Mouse (Mus musculus) layer of hippocampus, postnatal 25 days (tissue): ENCODE measurements at regions not wholly inside any gene's neighbourhood (a gene's known extent, or its start where the extent isn't known, plus 50 kb on each side); places are given as distances from the start of the nearest gene placed in this dataset.

Experiments used
- DNase-seq, 2 experiments: peaks; one replicate each; pipeline ENCODE4 v3.0.0; 2022; ENCODE audit warnings: mixed read lengths in 2 of 2, low spot score in 1 of 2; ENCODE audit errors: extremely low spot score in 1 of 2

DNA sequence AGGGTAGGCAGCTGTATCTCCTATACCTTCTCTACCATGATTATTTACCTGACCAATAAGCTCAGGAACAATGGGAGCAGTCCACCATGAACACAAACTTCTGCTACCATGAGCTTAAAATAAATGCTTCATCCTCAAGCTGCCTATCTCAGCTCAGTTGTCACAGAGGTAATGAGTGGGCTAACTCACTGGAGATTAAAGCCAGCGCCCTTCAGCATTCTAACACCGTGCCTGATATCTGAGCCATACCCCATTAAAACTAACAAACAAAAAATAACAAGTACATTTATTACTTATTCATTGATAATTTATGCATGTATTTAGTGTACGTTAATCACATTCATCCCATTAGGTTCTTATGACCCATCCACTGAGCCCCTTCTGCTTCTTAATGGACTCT, 128.6 kb downstream of the Klf5 start:
- no peak for DNase-seq

DNA sequence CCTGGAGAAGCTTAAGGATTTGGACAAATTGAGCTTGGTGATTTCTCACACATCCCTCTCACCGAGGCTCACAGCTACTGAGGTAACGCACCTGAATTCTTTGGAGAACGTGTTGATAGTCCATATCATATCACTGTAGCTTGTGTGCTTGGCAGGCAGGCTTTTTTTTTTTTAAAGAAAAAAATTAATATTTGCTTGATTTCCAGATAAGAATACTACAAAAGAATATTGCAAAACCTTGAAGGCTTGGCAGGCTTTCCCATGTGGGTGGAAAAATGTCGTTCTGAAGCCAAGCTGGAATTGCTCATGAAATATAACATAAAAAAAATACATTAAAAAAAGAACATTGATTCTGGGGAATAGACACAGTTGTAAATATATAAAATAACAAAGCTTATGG, 131.8 kb downstream of the Klf5 start:
- no peak for DNase-seq

DNA sequence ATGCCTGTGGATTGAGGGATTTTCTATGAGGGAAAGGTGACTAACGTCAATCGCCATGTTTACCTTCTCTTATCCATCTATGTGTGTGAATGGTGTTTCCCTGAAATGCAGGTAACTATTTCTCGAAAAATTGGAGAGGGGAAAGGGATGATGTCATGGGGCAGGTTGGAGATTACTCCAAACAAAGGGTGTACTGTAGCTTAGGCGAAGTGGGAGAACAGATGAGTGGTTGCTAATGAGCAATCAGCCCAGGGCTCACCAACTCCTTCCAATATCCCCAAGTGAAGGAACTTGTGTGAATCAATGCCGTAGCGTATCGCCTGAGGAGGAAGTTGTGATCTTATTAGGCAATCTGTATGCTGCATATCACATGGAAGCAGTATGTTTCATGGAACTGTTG, 133.2 kb downstream of the Klf5 start:
- no peak for DNase-seq

DNA sequence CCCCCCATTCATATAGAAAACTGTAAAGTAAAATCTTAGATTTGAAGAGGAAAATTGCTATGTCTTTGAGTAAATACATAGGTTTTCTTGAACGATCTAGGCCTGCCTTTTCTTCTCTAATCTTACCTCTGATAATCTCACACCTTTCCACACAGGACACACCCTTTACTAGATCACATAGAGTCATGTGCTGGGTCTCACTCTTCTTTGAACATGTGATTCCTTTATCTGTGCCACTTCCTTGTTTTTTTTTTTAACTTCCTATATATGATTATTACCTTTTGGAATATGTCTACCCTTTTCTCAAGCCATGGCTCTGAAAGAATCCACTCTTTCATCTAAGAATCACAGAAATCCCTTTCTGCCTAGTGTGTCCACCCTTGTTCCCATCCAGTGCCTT, 136.2 kb downstream of the Klf5 start:
- no peak for DNase-seq

DNA sequence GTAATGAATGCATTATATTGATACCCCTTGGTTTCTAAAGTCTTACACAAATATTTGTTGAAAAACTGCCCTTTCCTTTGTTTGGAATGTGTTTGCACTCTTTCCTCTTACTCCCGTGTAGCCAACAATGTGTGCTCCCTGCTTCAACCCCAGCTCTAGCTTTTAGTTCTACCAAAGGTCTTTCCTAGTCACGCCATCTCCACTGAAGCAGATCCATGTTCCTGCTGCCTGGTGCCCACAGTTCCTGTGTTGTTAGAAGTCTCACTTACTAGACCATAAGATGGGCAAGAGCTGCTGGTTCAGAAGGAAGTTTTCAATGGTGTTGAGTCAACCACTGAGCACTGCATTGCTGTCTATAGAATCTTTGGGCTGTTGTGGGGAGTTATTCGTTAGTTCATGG, 137.0 kb downstream of the Klf5 start:
- no peak for DNase-seq

DNA sequence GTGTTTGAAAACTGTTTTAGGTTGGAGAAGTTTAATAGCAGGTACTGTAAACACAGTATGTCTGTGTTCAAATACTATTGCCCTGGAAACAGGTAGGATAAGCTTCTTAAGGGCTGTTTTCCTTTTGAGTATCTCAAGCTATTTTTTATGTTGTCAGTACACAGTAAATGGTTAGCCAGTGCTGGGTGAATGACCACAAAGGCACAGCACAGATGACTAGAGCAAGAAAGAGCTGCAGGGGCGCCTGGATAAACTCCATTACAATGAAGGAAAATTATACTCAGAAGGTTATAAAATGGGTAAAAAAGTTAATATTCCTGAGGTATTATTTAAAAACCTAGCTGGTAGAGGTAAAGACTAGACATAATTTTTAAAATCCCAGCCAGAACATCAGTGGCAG, 137.6 kb downstream of the Klf5 start:
- no peak for DNase-seq

DNA sequence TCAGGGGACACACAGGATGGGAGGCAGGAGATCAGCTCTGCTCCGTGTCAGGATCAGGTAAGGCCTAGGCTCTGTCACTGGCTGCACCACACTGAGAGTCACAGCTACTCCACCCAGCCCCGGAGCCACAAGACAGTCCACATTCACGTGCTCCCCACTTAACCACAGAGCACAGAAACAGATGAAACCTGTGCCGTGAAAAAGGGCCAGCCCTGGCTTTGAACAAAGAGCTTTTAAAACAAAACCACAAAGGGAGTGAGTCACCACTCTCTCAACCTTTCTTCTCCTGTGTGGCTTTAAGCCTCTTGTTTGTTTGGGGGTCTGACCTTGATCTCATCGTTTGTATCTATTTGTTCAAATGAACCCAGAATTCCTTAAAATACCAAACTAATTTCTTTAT, 150.6 kb downstream of the Klf5 start:
- no peak for DNase-seq

DNA sequence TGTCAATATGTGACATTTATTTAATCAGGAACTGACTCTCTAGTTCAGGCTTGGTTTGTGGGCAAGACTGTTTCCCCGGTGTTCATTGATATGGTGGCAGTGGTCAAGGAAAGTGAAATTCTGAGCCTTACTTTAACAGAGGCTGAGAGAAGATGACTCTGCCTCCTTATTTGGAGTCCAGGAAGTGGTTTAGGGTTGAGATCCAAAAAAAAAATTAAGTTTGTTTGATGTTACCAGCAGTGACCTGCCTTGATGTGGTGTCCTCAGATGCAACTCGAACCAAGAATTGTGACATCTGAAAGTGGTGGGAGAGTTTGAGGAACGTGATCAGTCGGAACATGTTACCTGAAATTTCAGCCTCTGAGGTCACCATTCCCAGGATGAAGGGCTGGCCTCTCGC, 151.4 kb downstream of the Klf5 start:
- no peak for DNase-seq

DNA sequence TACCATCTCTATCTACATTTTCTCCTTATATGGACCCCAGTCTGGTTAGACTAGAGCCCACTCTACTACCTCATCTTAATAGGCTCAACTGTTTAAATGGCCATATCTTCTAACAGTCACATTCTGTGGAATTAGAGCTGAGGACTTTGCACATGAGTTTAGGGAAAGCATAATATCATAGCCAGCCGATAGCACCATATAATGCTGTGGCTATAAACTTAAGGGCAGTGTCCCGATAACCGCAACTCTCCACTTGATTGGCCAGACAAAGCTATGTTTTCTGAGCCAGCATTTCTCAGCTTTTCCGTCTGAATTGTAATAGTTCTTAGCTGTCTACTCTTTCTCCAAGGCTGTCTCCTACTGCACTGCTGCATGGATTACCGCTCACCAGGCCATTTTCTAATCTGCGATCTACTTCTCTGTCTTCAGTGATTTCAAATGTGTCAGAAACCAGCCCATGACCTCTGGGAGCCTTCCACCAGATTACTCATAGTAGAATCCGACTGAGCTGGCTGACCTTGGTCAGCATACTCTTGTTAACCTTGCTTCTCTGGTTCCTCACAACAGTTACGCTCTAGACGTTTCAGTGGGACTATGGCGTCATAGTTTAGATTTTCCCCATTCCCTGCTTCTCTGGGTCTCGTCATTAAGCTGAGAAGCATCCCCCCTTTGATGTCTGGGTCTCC, 152.8 kb downstream of the Klf5 start:
- no peak for DNase-seq

DNA sequence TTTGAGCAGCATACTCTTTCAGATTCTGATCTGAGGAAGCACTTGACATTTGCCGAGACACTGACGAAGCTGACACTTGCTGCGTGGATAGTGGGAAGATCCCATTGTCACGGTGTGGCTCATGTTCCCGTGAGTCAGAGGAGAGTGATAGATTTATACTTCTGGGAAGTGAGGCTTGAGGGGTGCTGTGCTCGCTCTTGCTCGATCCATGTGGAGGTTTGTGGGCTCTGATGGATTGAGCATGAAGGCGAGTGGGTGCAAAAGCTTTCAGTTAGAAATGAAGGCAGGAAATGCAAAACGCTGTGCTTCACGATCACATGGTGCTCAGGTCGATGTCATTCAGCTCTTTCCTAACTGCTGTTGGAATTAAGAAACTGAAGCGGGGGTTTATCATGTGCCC, 155.4 kb downstream of the Klf5 start:
- DNase-seq: no peak

DNA sequence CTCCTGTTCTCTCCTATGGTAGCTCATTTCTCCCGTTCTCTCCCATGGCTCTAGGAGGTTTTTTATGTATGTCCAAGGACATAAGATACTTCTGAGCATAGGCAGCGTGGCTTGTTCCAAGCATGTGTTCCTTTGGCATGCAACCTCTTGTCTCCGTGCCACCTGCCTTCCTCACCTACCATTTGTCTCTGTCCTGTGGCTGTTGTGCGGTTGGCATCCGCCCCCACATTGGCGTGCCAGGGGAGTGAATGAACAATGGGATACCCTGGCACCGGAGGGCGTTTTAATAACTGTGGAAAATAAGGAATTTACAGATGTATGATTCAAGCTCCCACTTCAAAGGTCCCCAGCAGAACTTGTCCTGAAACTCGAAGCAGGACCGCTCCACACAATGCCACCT, 158.1 kb downstream of the Klf5 start:
- DNase-seq: no peak

DNA sequence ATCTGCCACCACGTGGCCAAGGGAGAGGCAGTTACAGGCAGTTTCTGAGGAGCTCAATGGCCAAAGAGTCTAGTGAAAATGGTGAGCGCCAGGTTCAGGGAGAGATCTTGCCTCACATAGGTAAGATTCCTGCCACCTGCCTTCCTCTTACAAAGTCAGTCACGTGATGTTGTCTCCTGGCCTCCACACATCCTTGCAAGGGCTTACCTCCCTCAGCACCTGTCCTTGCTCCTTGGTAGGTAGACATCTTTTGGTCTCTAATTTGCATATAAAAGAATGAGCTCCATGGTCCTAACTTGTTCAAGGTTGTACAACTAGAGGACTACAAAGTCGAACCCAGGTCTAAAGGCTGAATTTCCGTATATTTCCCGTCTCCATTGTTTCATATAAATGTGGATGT, 159.1 kb downstream of the Klf5 start:
- no peak for DNase-seq

DNA sequence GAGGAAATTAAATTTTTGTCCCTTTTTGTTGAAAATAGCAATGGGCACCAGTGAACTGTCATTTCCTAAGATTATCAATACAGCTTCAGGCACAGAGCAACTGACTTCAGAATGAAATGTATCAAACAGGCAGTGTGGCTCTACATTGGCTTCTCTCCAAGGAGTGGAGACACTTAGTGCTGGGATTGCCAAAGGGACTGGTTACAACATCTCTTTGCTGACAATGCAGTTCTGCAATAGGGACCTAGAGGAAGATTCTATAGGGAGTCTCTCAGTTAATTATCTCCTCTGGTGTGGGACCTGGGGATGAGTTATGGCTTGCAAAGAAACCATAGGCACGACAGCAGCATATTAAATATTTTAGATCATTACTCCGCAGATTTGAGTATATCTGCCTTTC, 173.6 kb downstream of the Klf5 start:
- no peak for DNase-seq

DNA sequence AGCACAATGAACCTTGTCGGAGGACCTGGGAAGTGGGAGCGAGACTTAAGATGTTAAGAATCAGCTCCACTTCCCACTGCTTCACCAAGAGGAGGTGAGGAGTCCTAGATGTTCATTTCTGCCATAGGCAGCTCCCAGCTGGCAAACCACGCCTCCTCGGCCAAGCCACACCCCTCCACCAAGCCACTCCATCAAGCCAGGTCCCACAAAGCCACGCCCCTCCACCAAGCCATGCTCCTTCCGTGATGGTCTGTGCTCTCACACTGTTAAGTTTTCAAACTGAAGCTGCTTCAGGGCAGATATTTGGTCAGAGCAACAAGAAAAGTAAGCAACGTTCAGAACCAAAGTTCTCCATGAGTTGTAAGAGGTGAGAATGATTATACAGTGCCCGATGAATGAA, 176.8 kb downstream of the Klf5 start:
- DNase-seq: no peak

DNA sequence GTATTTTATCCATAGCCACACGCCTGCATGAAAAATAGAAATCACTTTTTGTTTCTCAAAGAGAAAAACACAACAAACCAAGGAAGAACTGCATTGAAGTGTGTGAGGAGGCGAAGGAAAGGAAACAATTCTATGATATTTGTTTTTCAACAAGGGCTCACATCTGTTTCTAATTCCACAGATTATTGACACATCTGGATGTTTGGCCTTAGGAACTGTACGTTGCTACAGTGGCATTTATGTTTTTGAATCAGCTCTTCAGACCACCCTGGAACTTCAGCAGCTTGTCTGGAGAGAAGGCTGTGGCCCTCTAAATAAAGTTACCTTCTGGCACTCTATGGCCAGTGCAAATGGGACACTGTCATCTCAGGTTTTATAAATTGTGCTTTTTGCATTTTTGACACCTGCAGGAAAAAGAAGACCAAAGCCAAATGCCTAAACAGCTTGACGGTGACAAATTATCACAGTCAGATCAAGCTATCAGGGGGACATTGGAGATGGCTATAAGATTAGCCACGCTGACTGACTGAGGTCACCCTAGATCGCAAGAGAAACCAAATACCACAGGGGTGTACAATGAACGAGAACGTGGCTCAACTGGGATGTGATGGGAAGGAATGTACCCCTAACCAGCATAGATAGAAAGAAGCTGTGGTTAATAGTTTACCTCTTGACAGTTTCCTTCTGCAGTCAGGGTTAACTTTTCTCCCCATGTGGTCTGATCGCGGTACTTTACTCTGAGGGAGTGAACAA, 182.0 kb downstream of the Klf5 start:
- DNase-seq: no peak

DNA sequence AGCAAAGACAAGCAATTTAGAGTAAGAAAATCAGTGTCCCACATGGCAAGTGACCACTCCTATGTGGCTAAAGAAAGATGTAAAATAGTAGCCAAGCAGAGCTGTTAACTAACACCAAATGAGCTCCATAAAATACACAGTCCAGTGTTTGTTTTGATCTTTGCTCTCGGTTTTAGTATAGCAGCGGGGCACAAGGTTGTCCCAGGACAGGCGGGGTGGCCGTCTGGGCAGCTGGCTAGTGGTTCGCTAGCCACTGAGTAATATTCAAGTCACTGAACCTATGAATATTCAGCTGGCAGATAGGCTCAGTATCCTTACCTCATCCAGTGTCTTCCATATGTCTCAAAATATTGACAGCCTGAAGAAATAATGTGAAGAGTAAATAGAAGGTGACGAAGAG, 189.5 kb downstream of the Klf5 start:
- DNase-seq: no peak

DNA sequence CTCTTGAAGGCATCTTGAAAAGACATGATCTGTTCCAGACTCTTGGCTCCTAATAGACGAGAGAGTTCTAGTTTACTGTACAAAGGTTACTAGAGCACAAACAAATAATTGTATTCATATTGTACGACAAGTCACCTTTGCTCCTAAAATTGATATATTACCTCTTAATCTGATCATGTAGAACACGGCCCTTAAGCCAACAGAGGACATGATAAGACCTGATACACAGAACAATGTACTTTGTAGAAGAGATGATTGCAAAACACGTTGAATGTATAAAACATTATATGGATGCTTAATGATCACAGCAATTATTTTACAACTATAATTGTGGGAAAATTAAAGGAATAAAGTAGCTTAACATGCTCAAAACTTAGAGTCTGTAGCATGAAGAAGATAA, 194.7 kb downstream of the Klf5 start:
- DNase-seq: no peak

DNA sequence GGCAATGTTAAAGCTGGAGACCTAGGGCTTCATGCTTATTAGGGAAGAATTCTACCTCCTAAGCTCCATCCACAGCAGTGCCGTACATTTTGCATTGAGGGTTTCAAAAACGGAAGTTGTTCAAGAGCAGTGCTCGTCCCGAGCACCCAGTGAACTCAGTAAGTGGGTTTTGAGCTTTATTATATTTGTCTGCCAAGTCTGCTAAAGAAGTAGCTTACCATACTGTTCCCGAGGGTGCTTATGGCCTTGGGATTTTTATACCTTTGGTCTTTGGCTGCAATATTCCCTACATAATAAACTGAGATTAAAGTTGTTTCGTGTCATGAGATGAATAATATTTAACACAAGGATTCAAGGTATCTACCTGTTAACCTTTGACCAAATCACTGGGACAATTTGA, 195.2 kb downstream of the Klf5 start:
- no peak for DNase-seq

DNA sequence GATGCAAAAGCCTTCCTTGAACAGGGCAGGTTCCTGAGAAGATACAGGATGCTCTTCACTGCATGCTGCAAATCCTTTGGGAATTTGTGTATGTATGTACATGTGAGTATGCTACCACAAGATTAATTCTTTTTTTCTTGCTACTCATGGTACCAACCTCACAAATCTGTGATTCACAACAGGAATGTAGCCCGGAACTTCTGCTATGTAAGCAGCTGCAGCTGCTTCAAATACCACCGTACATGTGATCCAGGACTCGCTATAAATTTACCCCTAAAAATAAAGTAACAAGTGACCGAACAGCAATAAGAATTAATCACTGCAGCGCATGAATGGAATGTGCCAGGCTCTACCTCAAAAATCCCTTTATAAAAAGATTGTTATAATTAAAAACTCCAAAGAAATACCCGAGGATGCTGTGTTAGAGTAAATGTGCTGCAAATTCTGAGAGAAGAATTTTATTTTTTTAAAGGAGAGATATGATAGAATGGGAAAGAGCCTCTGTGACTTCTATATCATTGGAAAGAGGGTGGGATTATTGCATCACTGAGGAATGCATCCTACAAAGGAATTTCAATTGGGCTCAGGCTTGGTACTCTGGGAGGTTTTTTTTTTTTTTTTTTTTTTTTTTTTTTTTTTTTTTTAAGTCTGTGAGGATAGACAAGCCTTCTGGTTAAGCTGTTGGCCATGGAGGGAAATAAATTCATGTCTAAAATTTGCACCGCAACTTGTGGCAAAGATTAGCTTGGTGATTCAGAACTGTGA, 201.2 kb downstream of the Klf5 start:
- DNase-seq: no peak

DNA sequence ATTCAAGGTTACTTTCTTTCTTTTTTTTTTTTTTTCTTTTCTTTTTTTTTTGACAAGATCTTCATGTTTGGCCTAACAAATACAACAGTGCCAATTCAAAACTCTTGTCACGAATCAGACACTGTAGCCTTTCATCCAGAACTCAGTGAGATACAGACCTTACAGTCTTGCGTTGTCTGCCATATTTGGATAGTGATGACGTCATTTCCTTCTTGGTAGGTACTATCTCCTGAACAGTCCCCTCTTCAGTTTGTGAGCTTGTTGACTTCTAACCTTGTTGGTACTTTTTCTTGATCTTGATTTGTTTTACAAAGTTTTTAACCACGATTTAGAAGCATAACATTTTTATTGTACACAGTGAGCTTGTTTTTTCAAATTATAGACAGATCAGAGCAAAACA, 206.4 kb downstream of the Klf5 start:
- no peak for DNase-seq

DNA sequence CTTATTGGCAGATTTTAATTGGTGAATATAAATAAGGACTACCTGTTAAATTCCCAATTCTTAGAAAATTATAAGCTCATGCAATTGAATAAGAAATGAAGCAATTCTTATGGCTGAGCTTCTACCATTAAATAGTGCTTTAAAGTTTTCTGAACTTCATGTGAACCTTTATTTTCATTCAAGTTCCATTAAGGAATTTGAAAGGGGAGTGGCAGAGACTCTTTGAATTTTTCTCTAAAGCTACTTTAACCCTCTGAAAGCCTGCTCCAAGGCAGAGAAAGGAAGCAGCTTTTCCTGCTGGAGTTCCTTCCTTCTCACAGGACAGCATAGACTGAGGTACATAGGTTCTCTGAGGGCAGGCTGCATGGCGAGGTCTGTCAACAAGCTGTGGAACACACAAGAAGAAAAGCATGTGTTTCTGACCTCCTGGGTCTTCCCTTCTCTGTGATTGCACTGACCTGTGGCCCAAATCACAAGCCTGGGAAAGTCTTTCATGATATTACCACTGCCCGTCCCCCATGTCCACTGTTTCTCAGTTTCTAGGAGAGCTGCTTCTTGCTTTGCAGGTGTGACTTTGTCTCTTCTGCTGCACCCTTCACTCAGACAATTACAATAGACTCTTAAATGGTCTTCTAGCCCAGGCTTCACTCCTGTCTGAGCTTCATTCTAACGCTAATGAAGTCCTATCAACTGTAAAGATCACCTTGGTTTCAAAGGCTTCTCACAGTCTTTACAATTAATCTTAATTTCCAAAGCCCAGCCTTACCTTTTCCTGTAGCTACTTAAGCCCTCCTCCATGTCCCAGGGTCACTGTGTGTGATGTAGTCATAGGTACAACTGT, 211.4 kb downstream of the Klf5 start:
- no peak for DNase-seq
